Mouse (Mus musculus): ENCODE results near the gene Mfsd4a. TPM values are rescaled to one million over a fixed set of nuclear protein-coding genes. Genes with fewer than 3 reads are reported as not detected.
A peak's percentile ranks its signal among the peaks of the same experiment; 100 is the strongest.

Gene Mfsd4a
- total RNA-seq, 1 experiment from 2014 or later, result 3.4 TPM

- no peak for ATAC-seq (ENCODE audit: extremely low read depth, insufficient number of reproducible peaks, low FRiP score, poor library complexity, severe bottlenecking)
Measured at GRCm38 (mm10) chr1:132001880-132002330, 66.0 kb downstream of the Mfsd4a start.

GRCm38 (mm10) chr1:132000506-132000905 lies 67.4 kb downstream of the Mfsd4a start:
- no peak for ATAC-seq (ENCODE audit: extremely low read depth, insufficient number of reproducible peaks, low FRiP score, poor library complexity, severe bottlenecking)

- ATAC-seq (ENCODE audit: extremely low read depth, insufficient number of reproducible peaks, low FRiP score, poor library complexity, severe bottlenecking), result peak; percentile 85
Measured at GRCm38 (mm10) chr1:131995062-131995461, 72.8 kb downstream of the Mfsd4a start.

DNA sequence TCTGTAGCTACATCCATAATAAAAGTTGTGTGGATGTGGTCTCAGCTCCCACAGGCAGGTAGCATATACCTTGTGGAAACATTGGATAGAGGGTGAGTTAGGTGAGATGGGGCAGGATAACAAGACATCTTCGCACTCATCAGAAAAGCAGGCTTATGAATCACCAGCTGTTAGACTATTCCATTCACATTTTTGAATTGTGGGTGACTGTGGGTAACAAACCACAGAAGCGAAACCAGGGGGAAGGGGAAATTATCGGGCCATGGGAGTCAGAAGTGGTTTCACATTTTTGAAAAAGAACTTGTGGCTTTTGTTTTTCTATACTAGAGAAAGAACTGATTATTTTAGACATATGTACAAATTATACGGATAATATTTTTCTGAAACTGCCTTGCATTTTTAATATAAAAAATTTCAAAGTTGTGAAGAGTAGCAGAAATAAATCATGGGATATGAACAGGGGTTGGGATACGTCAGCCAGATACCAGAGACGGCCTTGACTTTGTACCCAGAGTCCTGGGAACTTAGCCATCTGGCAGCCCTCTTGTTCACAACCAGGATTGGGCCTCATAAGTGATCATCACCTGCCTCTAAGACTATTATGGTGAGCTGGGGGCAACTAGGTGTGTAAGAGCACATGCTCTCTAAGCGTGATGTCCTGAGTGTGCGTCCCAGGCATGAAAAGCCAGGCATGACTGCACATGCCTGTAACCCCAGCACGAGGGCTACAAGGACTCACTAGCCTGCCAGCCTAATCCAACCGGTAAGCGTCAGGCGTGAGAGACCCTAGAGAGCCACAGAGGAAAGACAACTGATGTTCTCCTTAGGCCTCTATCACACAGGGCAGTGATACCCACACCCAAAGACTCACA lies 74.5 kb downstream of the Mfsd4a start:
- no peak for ATAC-seq (ENCODE audit: extremely low read depth, insufficient number of reproducible peaks, low FRiP score, poor library complexity, severe bottlenecking)

- no peak for ATAC-seq (ENCODE audit: extremely low read depth, insufficient number of reproducible peaks, low FRiP score, poor library complexity, severe bottlenecking)
Measured at GRCm38 (mm10) chr1:131992561-131993001, 75.3 kb downstream of the Mfsd4a start.

DNA sequence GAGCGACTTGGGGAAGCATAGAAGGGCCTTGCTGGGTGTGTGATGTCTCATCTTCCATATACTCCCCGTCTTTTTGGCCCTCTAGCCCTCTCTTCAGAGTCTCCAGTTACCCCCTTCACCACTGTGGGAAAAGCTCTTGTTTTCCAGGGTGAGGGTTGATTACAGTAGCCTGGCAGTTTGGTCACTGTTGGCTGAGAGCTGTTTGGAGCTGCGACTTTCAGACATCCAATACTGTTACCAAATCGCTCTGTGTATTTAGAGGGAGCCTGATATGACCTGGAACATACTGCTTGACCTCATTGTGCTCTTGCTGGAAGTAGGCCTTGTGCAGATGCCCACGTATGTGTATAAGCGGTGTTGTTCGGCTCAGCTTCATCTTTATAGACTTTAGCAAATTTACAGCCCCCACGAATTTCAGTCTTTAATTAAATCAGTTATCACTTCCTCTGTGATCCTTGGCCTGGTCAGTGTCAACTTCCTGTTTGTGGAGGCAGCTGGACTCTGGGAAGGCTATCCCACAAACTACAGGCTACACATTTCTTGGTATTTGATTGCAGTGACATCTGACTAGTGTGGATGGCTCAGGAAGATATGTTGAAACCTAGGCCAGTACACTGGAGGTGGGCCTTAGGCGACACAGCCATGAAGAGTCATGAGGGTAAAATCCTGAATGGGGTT lies 77.6 kb downstream of the Mfsd4a start:
- no peak for ATAC-seq (ENCODE audit: extremely low read depth, insufficient number of reproducible peaks, low FRiP score, poor library complexity, severe bottlenecking)

DNA sequence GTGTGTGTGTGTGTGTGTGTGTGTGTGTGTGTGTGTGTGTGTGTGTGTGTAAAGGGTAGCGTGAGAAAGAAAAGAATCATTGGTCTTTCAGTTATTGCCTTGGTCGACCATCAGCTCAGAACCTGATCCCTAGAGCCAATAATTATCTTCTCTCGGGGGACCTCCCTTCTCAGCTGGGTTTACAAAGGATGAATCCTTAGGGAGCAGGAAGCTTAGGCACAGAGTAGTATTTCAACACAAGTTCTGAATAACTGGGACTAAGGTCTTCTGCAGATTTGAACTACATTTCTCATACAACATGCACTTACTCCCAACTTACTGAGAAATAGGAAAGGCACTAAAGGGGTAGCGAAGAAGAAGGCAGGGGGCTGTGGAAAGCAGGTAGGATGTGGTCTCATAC lies 78.4 kb downstream of the Mfsd4a start:
- no peak for ATAC-seq (ENCODE audit: extremely low read depth, insufficient number of reproducible peaks, low FRiP score, poor library complexity, severe bottlenecking)

DNA sequence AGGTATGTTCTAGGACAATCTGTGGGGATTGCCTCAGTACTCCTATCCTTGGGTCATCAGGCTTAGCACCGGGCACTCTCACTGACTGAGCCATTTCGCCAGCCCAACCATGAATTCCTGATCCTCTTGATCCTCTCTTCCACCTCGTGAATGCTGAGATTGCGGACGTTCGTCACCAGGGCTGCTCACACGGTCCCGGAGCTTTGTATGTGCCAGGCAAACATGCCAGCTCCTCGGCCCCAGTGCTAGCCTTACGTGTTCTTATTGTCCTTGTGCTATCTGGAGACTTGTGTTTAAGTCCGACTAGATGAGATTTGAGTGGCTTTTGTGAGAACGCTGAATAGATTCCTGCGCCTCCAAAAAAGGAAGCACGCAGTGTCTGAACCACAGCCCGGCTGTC lies 80.4 kb downstream of the Mfsd4a start:
- ATAC-seq (ENCODE audit: extremely low read depth, insufficient number of reproducible peaks, low FRiP score, poor library complexity, severe bottlenecking), result no peak

DNA sequence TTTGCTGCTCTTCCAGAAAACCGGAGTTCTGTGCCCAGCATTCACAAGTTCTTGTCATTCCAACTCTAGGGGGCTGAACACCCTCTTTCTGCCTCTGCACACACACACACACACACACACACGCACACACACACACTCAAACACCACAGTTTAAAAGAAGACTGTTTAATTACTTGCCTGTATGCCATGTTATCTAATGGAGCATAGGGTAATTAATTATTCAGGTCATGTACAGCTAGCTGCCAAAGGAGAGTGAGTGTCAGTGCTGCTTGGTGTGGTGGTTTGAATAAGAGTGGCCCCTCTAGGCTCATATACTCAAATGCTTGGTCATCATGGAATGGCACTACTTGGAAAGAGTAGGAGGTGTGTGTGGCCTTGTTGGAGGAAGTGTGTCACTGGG lies 84.1 kb downstream of the Mfsd4a start:
- ATAC-seq (ENCODE audit: extremely low read depth, insufficient number of reproducible peaks, low FRiP score, poor library complexity, severe bottlenecking), result no peak

DNA sequence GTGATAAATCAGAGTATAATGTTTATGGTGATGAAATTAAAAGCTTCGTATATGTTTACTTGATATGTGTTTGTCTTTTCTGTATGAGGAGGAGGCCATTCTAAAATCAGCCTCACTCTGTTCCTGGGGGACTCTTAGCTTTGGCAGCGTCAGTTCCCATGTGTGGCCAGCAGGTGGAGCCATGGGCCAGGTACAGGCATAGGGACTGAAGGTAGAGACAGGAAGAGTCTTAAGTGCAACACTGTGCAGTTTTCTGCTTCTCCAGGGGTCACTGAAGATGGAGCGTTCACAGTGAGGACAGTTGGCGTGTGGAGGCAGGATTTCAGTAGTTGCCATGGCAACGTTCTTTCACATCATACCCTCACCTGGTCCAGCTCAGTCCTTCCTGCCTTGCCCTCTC lies 85.0 kb downstream of the Mfsd4a start:
- ATAC-seq (ENCODE audit: extremely low read depth, insufficient number of reproducible peaks, low FRiP score, poor library complexity, severe bottlenecking), result peak; percentile 84

DNA sequence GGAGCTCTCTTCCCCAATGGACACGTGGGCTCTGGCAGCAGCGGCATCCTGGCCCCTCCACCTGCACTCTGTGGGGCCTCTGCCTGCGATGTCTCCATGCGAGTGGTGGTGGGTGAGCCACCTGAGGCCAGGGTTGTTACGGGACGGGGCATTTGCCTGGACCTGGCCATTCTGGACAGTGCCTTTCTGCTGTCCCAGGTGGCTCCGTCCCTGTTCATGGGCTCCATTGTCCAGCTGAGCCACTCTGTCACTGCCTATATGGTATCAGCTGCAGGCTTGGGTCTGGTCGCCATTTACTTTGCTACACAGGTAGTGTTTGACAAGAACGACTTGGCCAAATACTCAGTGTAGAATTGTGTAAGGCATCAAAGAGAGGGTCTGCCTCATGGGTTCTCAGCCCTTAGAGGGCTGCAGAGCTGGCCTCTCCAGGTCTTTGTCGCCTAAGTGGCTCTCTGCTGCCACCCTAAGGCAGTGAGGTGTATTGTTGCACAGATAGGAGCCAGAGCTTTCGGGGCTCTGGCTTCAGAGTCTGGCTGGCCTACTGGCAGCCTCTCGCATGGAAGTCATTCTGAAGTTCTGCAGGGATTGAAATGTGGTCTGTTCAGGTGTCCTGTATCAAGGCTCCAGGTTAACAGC lies 86.4 kb downstream of the Mfsd4a start:
- ATAC-seq (ENCODE audit: extremely low read depth, insufficient number of reproducible peaks, low FRiP score, poor library complexity, severe bottlenecking), result peak; percentile 65

GRCm38 (mm10) chr1:131980471-131980870 lies 87.4 kb downstream of the Mfsd4a start:
- ATAC-seq (ENCODE audit: extremely low read depth, insufficient number of reproducible peaks, low FRiP score, poor library complexity, severe bottlenecking), result no peak

DNA sequence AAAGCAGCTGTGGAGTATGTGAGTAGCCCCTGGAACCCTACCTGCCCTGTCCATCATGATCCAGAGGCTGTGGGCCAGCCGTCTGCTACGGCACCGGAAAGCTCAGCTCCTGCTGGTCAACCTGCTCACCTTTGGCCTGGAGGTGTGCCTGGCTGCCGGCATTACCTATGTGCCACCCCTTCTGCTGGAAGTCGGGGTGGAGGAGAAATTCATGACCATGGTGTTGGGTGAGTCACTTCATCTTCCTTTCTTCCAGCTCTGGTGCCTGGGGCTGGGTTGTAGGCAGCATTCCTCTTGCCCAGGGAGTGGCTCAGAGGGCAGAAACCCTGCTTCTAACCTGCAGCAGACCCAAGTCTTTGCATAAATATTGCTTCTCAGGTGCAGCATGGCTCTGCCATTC lies 91.0 kb downstream of the Mfsd4a start:
- ATAC-seq (ENCODE audit: extremely low read depth, insufficient number of reproducible peaks, low FRiP score, poor library complexity, severe bottlenecking), result no peak

GRCm38 (mm10) chr1:131973991-131974390 lies 93.9 kb downstream of the Mfsd4a start:
- ATAC-seq (ENCODE audit: extremely low read depth, insufficient number of reproducible peaks, low FRiP score, poor library complexity, severe bottlenecking), result no peak

Other genes starting within 250 kb of the Mfsd4a start
- gene Slc41a1, start 240.6 kb downstream of the Mfsd4a start, total RNA-seq (2017), result 11.1 and 12.5 TPM in 2 replicates
- 19.1 and 24.7 TPM in 2 replicates for gene Rab29, start 200.8 kb downstream of the Mfsd4a start, total RNA-seq (2017)
- 67.6 and 84.8 TPM in 2 replicates for gene Nucks1, start 157.5 kb downstream of the Mfsd4a start, total RNA-seq (2017)
- gene Slc45a3, start 105.1 kb downstream of the Mfsd4a start, total RNA-seq (2017), result not detected in 2 replicates
- 208 and 233 TPM in 2 replicates for gene Elk4, start 60.5 kb downstream of the Mfsd4a start, total RNA-seq (2017)
- gene Cdk18, start 71.6 kb upstream of the Mfsd4a start, total RNA-seq (2017), result not detected in 2 replicates
- not detected in 2 replicates for gene Lemd1, start 123.4 kb upstream of the Mfsd4a start, total RNA-seq (2017)
- not detected in 2 replicates for gene AC124108.1, start 123.4 kb upstream of the Mfsd4a start, total RNA-seq (2017)
- not detected in 2 replicates for gene Gm10188, start 161.7 kb upstream of the Mfsd4a start, total RNA-seq (2017)
- not detected in 2 replicates for gene Klhdc8a, start 230.6 kb upstream of the Mfsd4a start, total RNA-seq (2017)
- gene Nuak2, start 248.1 kb upstream of the Mfsd4a start, total RNA-seq (2017), result 55.9 and 67.2 TPM in 2 replicates